Mouse (Mus musculus): Measurements from ENCODE around the gene Usp40.

The Usp40 gene

DNA sequence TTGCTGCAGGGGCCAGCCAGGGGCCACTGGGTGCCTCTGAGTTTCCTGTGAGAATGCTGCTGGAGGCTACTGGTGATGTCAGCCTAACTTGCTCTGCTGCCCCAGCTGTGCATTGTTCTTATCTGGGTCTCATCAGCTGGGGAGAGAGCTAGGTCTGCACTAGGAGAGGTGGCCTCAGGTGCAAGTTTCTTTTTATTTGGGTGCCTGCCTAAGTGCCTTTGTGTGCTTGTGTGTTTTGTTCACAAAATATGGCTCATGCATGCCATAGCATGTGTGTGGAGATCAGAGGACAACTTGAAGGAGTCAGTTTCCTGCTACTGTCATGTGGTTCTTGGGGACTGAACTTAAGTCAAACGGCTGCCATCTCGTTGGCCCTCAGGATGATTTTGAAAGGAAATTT is 108.7 kb downstream of the Usp40 start:
- no peak for ATAC-seq (ENCODE audit: insufficient number of reproducible peaks, low FRiP score, low TSS enrichment)

DNA sequence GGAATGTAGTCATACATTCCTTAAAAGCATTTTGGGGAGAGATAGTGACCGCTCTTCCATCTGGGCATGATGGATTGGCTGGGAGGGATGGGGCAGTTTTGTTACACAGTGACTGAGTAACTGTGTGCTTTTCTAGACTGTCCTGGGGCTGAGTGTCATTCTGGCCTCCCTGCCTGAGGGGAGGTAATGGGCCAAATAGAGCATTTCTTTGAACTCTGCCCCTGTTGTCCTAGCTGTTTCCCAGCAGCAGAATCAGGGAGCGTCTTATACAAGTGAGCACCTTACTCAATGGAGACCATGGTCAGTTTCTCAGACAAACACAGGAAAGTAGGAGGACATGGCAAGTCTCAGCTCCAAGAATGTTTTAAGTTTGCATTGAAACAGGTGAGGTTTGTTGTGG is 111.4 kb downstream of the Usp40 start:
- no peak for ATAC-seq (ENCODE audit: insufficient number of reproducible peaks, low FRiP score, low TSS enrichment)
